Mouse (Mus musculus) kidney, embryonic 16.5 days (tissue): ENCODE data around the gene Tapt1. TPM values are rescaled to one million over a fixed set of nuclear protein-coding genes. Genes with fewer than 3 reads are reported as not detected.

Source experiments
- ATAC-seq: fragments of 200-750 bp; cut with Nextera tagmentation; 2 replicates; pipeline ENCODE4 v1.8.0; 2017; ENCODE audit warnings: moderate TSS enrichment; ENCODE audit not compliant: low FRiP score, low TSS enrichment
- H3K27ac ChIP-seq: fragments of 300-500 bp; sonication (generic); 2 replicates; pipeline ENCODE4 v1.5.1; 2014; ENCODE audit warnings: low read length
- H3K27me3 ChIP-seq: fragments of 300-500 bp; sonication (generic); 2 replicates; pipeline ENCODE4 v1.6.1; 2014; ENCODE audit warnings: low read length, control low read depth, mixed read lengths; ENCODE audit not compliant: insufficient read depth
- H3K36me3 ChIP-seq: fragments of 300-500 bp; sonication (generic); 2 replicates; pipeline ENCODE4 v1.6.1; 2014; ENCODE audit warnings: low read length, control low read depth, mixed read lengths; ENCODE audit not compliant: insufficient read depth
- H3K4me1 ChIP-seq: fragments of 300-500 bp; sonication (generic); 2 replicates; pipeline ENCODE4 v1.6.1; 2014; ENCODE audit warnings: low read length, control low read depth, mixed read lengths; ENCODE audit not compliant: insufficient read depth
- H3K4me2 ChIP-seq: fragments of 300-500 bp; sonication (generic); replicated peaks from 2 replicates; pipeline ENCODE4 v1.6.1; 2014; ENCODE audit warnings: low read depth, low read length
- H3K4me3 ChIP-seq: fragments of 300-500 bp; sonication (generic); 2 replicates; pipeline ENCODE4 v1.5.1; 2014; ENCODE audit warnings: mild to moderate bottlenecking, low read length
- H3K9ac ChIP-seq: fragments of 300-500 bp; sonication (generic); replicated peaks from 2 replicates; pipeline ENCODE4 v1.6.1; 2014; ENCODE audit warnings: low read length
- H3K9me3 ChIP-seq: fragments of 300-500 bp; sonication (generic); 2 replicates; pipeline ENCODE4 v1.6.1; 2016; ENCODE audit warnings: low read length, control low read depth
- WGBS: fragments of 180-500 bp; shearing (Covaris S2); extraction: QIAGEN DNeasy Blood & Tissue Kit; methylation state at CpG from one replicate; pipeline ENCODE4 v1.1.7; 2014; 5-methylcytosine and 5-hydroxymethylcytosine counted together
- polyA plus RNA-seq: library from polyadenylated mRNA; unstranded; fragments of >200 nt; fragmentation: Nextera tagmentation; extraction: Ambion mirVana; gene quantifications from 2 replicates; pipeline ENCODE4 v1.2.1, GENCODE M21; 2015

The Tapt1 gene
- polyA plus RNA-seq, 1 experiment from 2014 or later: 34.6 TPM

DNA sequence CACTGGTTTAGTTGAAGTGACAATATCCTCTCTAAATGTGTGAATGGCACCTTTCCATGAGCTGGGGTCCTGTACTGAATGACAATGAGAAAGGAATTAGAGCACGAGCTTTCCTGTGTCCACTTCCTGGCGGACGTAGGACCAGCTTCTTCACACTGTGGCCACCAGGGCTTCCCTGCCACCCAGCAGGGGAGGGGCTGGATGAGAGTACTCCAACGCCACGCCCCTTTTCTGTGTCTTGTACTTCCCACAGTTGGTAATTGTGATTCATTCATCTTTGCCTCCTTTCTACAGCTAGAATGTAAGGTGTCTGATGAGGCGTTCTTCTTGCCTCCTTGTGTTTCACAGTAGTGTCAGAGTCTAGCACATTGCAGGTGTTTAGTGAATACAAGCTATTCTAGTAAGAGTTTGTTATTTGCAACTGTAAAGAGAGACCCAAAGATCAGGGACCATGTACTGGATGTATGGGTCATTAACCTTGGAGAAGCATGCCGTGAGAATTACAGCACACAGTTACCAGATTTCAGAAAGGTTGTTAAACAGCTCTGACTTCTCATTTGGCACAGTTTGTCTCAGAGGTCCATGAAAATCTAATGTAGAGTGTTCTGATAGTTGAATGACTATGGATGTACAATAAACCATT is 29.5 kb upstream of the Tapt1 start:
- Histone ChIP-seq H3K9me3 (no peaks in the 10 kb centered on the region), H3K9ac (no peak overlapping the region), H3K27ac (peak overlapping the region; percentile 31; the same call in 1 of the 2 replicates), H3K4me3 (no peak overlapping the region), H3K4me1 (0 out of 2 replicates have a peak, but pooled peaks cover 5% of the 10 kb centered on the region), H3K4me2 (no peak overlapping the region), H3K36me3 (no peaks in the 10 kb centered on the region), H3K27me3 (no peaks in the 10 kb centered on the region)
- WGBS: 44% methylated on average over 7 of the region's 7 CpGs
- ATAC-seq: peak; percentile 70

- no peak overlapping the region for H3K4me3 ChIP-seq
- H3K4me2 ChIP-seq: no peak overlapping the region
- no peak for ATAC-seq
- H3K27me3 ChIP-seq: no peaks in the 10 kb centered on the region
- H3K36me3 ChIP-seq: no peaks in the 10 kb centered on the region
- H3K4me1 ChIP-seq: 0 out of 2 replicates have a peak, but pooled peaks cover 5% of the 10 kb centered on the region
- 81% methylated on average over 6 of the region's 6 CpGs for WGBS
- no peak overlapping the region for H3K9ac ChIP-seq
- H3K27ac ChIP-seq: no peak overlapping the region
- H3K9me3 ChIP-seq: no peaks in the 10 kb centered on the region
Observed at GRCm38 (mm10) chr5:44253449-44253848, 27.0 kb upstream of the Tapt1 start.

DNA sequence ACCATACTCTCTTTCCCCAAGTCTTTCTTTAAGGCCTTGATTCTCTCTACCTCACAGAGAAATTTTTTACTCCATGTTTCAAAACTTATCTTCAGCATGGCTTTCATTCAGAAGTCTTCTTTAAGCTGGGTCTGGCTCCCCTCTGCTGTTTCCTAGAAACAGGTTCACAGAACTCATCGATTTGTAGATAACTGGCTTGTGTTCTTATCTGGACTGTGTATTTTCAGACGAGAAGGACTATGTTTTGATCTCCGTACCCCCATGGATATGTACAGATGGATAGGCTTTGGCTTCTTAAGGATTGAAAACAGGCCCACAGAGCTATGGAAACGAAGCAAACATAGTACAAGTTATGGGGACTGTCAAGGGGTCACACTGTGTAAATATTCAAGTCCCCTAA is 26.0 kb upstream of the Tapt1 start:
- WGBS: 73% methylated on average over 4 of the region's 4 CpGs
- 0 out of 2 replicates have a peak, but pooled peaks cover 5% of the 10 kb centered on the region for H3K4me1 ChIP-seq
- no peak for ATAC-seq

DNA sequence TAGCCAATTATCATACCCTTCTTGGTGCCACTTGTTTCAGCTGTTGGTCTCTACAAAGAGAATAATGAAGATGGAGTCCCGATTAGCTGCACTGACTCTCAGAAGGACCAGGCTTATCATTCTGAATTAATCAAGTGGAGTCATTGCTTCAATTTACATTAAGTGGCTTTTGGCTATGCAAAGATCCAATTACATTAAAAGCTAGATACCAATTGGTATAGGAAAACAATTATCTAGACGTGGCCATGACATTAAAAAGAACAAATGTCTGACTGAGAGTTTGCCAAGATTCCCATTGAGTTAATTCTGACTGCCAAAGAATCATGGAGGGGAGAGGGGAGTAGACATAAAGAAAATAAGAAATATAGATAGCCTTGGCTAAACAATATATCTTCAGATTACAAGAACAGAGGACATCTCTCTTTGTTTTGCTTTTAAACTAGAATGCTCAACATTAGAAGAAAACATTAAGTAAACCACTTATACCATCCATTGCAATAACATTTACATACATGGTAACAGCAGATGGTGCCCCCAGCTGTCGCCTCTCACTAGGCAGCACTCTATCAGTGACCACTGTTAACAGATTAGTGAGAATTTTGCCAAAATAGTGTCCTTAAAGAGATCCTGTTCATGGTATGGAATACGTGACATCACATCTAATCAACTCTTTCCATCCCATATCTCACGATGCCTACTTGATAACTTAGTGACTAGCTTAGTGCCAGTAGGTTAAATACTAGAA is 24.0 kb upstream of the Tapt1 start:
- Histone ChIP-seq H3K27me3 (no peaks in the 10 kb centered on the region), H3K9me3 (no peaks in the 10 kb centered on the region), H3K4me3 (no peak overlapping the region), H3K36me3 (no peaks in the 10 kb centered on the region), H3K9ac (no peak overlapping the region), H3K27ac (no peak overlapping the region), H3K4me1 (peaks cover 11% of the 10 kb centered on the region; the same call in 1 of the 2 replicates), H3K4me2 (no peak overlapping the region)
- no peak for ATAC-seq
- 85% methylated on average over 5 of the region's 5 CpGs for WGBS

More for the DNA sequence above, 26.0 kb upstream of the Tapt1 start:
- Histone ChIP-seq H3K9ac (no peak overlapping the region), H3K4me3 (no peak overlapping the region), H3K27me3 (no peaks in the 10 kb centered on the region), H3K27ac (no peak overlapping the region), H3K9me3 (no peaks in the 10 kb centered on the region), H3K36me3 (no peaks in the 10 kb centered on the region), H3K4me2 (no peak overlapping the region)

- Histone ChIP-seq H3K9ac (no peak overlapping the region), H3K4me1 (peaks cover 11% of the 10 kb centered on the region; the same call in 1 of the 2 replicates), H3K9me3 (no peaks in the 10 kb centered on the region), H3K27me3 (no peaks in the 10 kb centered on the region), H3K36me3 (no peaks in the 10 kb centered on the region), H3K4me2 (no peak overlapping the region), H3K4me3 (no peak overlapping the region), H3K27ac (no peak overlapping the region)
- WGBS: 79% methylated on average over 6 of the region's 6 CpGs
- no peak for ATAC-seq
Observed at GRCm38 (mm10) chr5:44249363-44249762, 22.9 kb upstream of the Tapt1 start.

DNA sequence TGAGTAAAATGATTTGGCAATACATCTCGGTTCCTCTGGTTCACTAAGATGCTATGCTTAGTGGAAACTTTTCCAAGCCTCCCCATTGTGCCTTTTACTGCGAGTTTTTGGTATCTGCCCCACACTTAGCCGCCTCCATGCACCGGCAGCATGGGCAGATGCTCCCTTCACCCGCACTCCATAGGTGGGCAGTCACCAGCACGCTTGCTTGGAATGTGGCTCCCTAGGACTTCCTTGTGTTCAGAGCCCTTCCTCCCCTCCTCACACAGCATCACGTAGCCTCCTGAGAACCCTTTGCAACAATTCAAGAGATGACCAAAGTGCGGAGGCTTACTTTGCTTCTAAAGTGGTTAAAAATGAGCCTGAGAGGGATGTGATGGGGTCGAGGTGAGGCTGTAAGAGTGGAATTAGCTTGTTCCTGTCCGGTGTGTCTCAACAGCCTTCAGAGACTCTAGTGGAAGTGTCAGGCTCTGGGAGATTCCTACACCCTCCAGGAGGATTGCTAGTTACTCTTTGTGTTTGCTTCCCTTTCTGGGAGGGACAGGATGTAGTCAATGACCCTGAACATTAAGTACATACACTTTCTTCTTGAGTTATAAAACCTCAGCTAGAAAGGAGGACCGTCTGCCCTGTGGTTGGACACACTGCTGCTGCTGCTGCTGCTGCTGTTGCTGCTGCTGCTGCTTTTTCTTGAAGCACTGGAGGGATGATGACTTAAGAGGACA is 20.2 kb upstream of the Tapt1 start:
- Histone ChIP-seq H3K4me1 (peaks cover 11% of the 10 kb centered on the region; the same call in 1 of the 2 replicates), H3K9ac (peak overlapping the region; percentile 7; the same call in 1 of the 2 replicates), H3K27ac (0 out of 2 replicates have a peak overlapping the region, but pooled peaks have one; percentile 39), H3K27me3 (no peaks in the 10 kb centered on the region), H3K4me2 (peak overlapping the region; percentile 26), H3K4me3 (no peak overlapping the region), H3K36me3 (no peaks in the 10 kb centered on the region), H3K9me3 (no peaks in the 10 kb centered on the region)
- WGBS: 17% methylated on average over 11 of the region's 11 CpGs
- ATAC-seq: peak; percentile 74

- 71% methylated on average over 7 of the region's 7 CpGs for WGBS
- H3K36me3 ChIP-seq: no peaks in the 10 kb centered on the region
- H3K4me1 ChIP-seq: peaks cover 11% of the 10 kb centered on the region; the same call in 1 of the 2 replicates
- no peaks in the 10 kb centered on the region for H3K9me3 ChIP-seq
- no peak overlapping the region for H3K4me3 ChIP-seq
- H3K27ac ChIP-seq: no peak overlapping the region
- no peaks in the 10 kb centered on the region for H3K27me3 ChIP-seq
- H3K4me2 ChIP-seq: no peak overlapping the region
- no peak overlapping the region for H3K9ac ChIP-seq
- no peak for ATAC-seq
Observed at GRCm38 (mm10) chr5:44244894-44245423, 18.5 kb upstream of the Tapt1 start.

- no peak overlapping the region for H3K27ac ChIP-seq
- H3K4me1 ChIP-seq: peaks cover 11% of the 10 kb centered on the region; the same call in 1 of the 2 replicates
- no peak overlapping the region for H3K4me2 ChIP-seq
- no peaks in the 10 kb centered on the region for H3K27me3 ChIP-seq
- no peaks in the 10 kb centered on the region for H3K9me3 ChIP-seq
- 87% methylated on average over 4 of the region's 4 CpGs for WGBS
- no peak overlapping the region for H3K4me3 ChIP-seq
- H3K9ac ChIP-seq: no peak overlapping the region
- no peaks in the 10 kb centered on the region for H3K36me3 ChIP-seq
- no peak for ATAC-seq
Observed at GRCm38 (mm10) chr5:44242828-44243227, 16.4 kb upstream of the Tapt1 start.

GRCm38 (mm10) chr5:44241726-44242125 is 15.3 kb upstream of the Tapt1 start:
- no peak overlapping the region for H3K9ac ChIP-seq
- no peak overlapping the region for H3K4me3 ChIP-seq
- ATAC-seq: no peak
- WGBS: 94% methylated on average over 1 of the region's 1 CpGs
- H3K4me1 ChIP-seq: peaks cover 5% of the 10 kb centered on the region; the same call in 1 of the 2 replicates
- no peak overlapping the region for H3K27ac ChIP-seq
- no peaks in the 10 kb centered on the region for H3K27me3 ChIP-seq
- no peaks in the 10 kb centered on the region for H3K9me3 ChIP-seq
- no peak overlapping the region for H3K4me2 ChIP-seq
- H3K36me3 ChIP-seq: no peaks in the 10 kb centered on the region
